Mouse (Mus musculus): ENCODE results near the gene Basp1. TPM values are rescaled to one million over a fixed set of nuclear protein-coding genes. Genes with fewer than 3 reads are reported as not detected.

Basp1 gene
- polyA plus RNA-seq, 1 experiment from 2014 or later = 309 TPM

DNA sequence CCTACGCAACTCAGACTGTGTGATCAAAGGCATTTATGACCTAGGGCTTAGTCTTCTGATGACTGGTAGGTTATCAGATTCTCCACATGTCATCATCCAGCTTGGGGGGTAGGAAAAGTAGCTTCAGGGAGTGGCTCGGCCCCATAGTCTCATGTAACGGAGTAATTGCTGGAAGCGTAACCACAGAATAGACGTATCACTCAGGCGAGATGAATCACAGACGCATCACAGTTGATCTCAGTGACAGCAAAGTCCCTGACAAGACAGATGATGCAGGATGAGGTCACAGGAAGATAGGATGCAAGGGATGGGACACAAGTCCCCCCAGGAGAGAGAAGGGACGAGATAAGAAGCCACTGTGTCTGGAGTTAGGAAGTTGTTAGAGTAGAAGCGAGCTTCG, 30.6 kb upstream of the Basp1 start:
- no peak overlapping the region for H3K27ac ChIP-seq (replicated peaks)
- no peak for ATAC-seq (replicated peaks)

DNA sequence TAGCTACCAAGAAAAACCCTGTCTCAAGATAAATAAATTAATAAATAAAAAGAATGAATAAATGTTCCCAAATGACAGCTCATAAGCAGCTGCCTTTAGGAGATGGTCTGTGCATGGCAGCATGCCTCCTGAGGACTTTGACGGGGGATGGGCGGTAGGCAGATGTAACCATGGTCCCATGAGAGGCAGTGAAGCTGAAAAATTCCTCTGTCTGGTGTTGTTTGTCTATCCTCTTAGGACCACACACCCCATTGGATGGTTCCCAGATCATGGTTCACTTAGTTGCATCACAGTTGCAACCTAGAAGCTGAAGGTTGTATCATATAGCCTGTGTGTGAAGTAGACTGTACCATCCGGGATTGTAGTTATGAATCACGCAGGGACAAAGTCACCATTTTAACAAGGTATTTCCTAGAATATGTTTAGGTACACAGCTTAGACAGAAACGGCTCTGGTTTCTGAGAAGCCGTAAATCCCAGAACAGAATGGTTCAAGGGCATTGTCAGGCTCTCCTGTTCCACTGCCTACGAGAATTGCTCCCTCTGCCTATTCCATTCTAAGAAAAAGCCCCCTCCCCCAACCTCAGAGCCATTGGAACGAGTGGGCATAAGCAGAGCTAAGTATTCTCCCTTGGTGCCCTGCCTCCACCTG, 29.7 kb upstream of the Basp1 start:
- 86% methylated on average over 8 of the region's 8 CpGs for WGBS
- no peak for ATAC-seq (replicated peaks)
- Histone ChIP-seq H3K9ac (replicated peaks) (no peak overlapping the region), H3K4me1 (peaks cover 3% of the 10 kb centered on the region; the same call in 1 of the 2 replicates), H3K4me2 (replicated peaks) (no peak overlapping the region), H3K4me3 (no peak overlapping the region), H3K36me3 (no peaks in the 10 kb centered on the region), H3K27me3 (peaks cover 8% of the 10 kb centered on the region; the same call in 1 of the 2 replicates), H3K27ac (replicated peaks) (no peak overlapping the region), H3K9me3 (no peaks in the 10 kb centered on the region)

More for the DNA sequence above, 30.6 kb upstream of the Basp1 start:
- Histone ChIP-seq H3K4me2 (replicated peaks) (no peak overlapping the region), H3K4me3 (no peak overlapping the region), H3K27me3 (peaks cover 8% of the 10 kb centered on the region; the same call in 1 of the 2 replicates), H3K9me3 (no peaks in the 10 kb centered on the region), H3K4me1 (peaks cover 3% of the 10 kb centered on the region; the same call in 1 of the 2 replicates), H3K36me3 (no peaks in the 10 kb centered on the region), H3K9ac (replicated peaks) (no peak overlapping the region)
- WGBS = 94% methylated on average over 10 of the region's 10 CpGs

DNA sequence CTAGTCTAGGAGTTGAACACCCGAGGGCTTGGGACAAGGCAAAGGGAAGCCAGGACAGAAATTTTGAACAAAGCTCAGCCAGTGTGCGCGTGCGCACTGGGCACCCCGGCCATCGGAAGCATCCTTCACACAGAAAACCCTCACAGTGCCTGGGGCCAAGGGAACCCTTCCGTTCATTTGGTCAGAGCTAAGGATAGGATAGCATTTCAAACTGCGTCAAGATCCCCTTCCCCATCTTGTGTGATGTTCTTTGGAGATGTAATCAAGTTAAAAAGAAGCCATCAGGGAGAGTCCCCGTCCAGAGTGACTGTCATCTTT, 28.3 kb upstream of the Basp1 start:
- Histone ChIP-seq H3K4me3 (no peak overlapping the region), H3K9ac (replicated peaks) (no peak overlapping the region), H3K27ac (replicated peaks) (no peak overlapping the region), H3K27me3 (peaks cover 8% of the 10 kb centered on the region; the same call in 1 of the 2 replicates), H3K36me3 (no peaks in the 10 kb centered on the region), H3K4me1 (peaks cover 3% of the 10 kb centered on the region; the same call in 1 of the 2 replicates), H3K9me3 (no peaks in the 10 kb centered on the region), H3K4me2 (replicated peaks) (no peak overlapping the region)
- WGBS = 74% methylated on average over 9 of the region's 9 CpGs
- ATAC-seq (replicated peaks) = no peak

DNA sequence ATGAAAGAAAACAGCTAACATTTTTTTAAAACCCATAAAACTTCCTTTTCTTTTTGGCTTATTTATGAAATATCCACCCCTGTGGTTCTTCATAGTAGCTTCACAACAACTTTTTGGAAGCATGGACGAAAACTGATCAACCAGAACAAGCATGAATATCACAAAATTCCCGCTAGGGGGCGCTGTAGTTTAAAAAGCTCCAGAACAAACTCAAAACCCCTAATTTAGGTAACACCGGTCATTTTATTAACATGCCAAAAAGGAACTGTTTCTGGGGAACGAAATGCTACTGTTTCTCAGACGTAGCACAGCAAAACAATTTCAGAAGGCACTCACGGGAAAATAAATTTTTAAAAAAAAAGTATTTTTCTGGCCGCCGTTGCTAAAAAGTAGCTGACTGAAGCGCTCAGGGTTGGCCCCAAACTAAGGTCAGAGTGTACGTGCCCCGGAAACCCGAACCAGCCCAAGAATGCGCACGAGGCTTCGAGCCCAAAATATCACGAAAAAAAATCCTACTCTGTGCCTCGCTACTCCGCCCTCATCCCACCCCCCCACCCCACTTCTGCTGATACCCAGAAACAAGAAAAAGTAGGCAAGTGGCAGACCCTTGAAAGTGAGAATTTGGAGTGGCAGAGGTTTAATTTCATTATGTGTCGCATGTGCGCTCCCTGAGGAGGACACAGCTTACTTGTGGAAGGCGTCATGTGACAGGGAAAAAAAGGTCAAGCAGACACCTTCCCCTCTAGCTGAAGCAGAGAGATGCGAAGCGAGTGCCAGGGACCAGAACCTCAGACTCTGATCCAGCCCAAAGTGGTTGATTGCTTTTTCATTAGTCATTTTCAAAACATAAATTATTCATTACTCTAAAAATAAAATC, 27.7 kb upstream of the Basp1 start:
- Histone ChIP-seq H3K9me3 (no peaks in the 10 kb centered on the region), H3K27ac (replicated peaks) (no peak overlapping the region), H3K36me3 (no peaks in the 10 kb centered on the region), H3K9ac (replicated peaks) (no peak overlapping the region), H3K4me3 (no peak overlapping the region), H3K4me2 (replicated peaks) (0 out of 2 replicates have a peak overlapping the region, but pooled peaks have one; percentile 13), H3K4me1 (peaks cover 3% of the 10 kb centered on the region; the same call in 1 of the 2 replicates), H3K27me3 (peaks cover 8% of the 10 kb centered on the region; the same call in 1 of the 2 replicates)
- WGBS = 23% methylated on average over 24 of the region's 24 CpGs
- no peak for ATAC-seq (replicated peaks)

DNA sequence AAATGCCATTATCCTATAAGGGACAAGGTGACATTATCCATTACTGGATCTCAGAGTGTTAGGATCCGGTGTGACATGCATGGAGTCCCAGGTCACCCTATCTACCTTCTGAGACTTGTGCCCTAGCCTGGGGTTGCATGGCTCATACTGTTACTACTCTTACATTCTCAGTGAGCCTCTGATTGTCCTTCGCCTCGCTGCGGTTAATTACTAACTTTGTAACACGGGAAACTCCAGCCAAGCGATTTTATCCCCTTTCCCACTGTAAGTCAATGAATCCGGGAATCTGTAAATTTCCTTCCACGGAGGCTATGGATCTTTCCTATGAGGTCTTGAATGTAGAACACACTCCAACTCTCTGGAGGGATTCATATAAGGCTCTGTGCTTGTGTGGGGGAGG, 26.8 kb upstream of the Basp1 start:
- no peaks in the 10 kb centered on the region for H3K4me1 ChIP-seq
- no peak overlapping the region for H3K9ac ChIP-seq (replicated peaks)
- H3K9me3 ChIP-seq = no peaks in the 10 kb centered on the region
- no peak overlapping the region for H3K27ac ChIP-seq (replicated peaks)
- no peak for ATAC-seq (replicated peaks)
- H3K4me2 ChIP-seq (replicated peaks) = no peak overlapping the region
- no peaks in the 10 kb centered on the region for H3K36me3 ChIP-seq
- H3K27me3 ChIP-seq = peaks cover 8% of the 10 kb centered on the region; the same call in 1 of the 2 replicates
- WGBS = 83% methylated on average over 8 of the region's 8 CpGs
- H3K4me3 ChIP-seq = no peak overlapping the region

DNA sequence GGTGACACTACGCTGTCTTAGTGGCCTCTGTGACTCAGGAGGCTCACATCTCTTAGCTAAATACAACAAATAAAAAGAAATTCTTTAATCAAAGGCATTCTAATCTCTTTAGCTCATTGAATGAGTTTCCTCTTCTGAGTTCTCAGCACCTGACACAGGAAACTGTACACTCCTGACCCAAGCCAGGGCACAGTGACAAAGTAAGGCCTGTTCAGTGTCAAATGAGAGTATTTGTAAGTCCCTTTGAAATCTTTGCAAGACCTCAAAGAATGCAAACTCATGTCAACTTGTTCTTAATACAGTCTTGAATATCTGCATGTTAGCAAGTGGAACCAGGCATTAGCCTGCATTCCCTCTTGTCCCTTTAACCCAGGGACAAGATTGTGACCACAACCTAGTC, 18.8 kb upstream of the Basp1 start:
- Histone ChIP-seq H3K4me1 (no peaks in the 10 kb centered on the region), H3K4me3 (no peak overlapping the region), H3K9ac (replicated peaks) (no peak overlapping the region), H3K4me2 (replicated peaks) (no peak overlapping the region), H3K36me3 (no peaks in the 10 kb centered on the region), H3K9me3 (no peaks in the 10 kb centered on the region), H3K27me3 (no peaks in the 10 kb centered on the region), H3K27ac (replicated peaks) (no peak overlapping the region)
- WGBS = 35% methylated on average over 1 of the region's 1 CpGs
- no peak for ATAC-seq (replicated peaks)

DNA sequence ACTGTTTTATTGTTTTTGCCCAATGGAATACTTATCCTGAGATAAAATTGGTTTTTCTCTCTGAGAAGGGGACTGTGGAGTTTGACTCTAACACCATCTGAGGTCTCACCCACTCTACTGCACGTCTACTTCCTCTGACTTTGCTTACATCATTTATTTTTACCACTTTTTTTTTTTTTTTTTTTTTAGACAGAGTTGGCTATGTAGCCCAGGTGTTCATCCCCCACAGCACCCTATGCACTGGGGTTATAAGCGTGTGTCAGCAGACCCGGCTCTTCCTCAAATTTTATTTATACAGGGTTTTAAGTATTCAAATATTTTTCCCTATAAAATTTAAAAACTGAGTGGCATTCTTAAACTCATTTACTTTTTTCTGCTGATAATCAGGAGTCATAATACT, 16.6 kb upstream of the Basp1 start:
- H3K9me3 ChIP-seq = no peaks in the 10 kb centered on the region
- no peak overlapping the region for H3K9ac ChIP-seq (replicated peaks)
- H3K4me3 ChIP-seq = no peak overlapping the region
- H3K4me2 ChIP-seq (replicated peaks) = no peak overlapping the region
- WGBS = 88% methylated on average over 3 of the region's 3 CpGs
- no peaks in the 10 kb centered on the region for H3K36me3 ChIP-seq
- no peak for ATAC-seq (replicated peaks)
- H3K27ac ChIP-seq (replicated peaks) = no peak overlapping the region
- H3K4me1 ChIP-seq = no peaks in the 10 kb centered on the region
- H3K27me3 ChIP-seq = no peaks in the 10 kb centered on the region

DNA sequence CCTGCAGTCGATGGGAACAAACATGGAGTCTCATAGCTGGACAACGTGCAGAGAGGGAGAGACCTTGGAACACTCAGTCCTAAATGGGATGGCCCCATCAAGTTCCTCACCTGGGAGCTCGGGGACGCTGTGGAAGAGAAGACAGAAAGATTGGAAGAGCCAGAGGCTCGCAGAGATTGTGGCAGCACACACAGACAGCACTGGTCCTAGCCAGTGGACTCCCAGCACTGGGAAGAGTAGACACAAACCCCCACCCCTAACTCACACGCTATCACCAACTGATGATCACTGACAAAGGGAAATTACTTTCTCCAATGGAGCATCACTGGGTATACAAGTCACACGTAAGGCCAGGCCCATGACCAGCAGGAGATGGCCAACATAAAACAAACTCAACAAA, 15.4 kb upstream of the Basp1 start:
- Histone ChIP-seq H3K27ac (replicated peaks) (no peak overlapping the region), H3K9me3 (no peaks in the 10 kb centered on the region), H3K27me3 (no peaks in the 10 kb centered on the region), H3K4me1 (no peaks in the 10 kb centered on the region), H3K4me3 (no peak overlapping the region), H3K9ac (replicated peaks) (no peak overlapping the region), H3K4me2 (replicated peaks) (no peak overlapping the region), H3K36me3 (no peaks in the 10 kb centered on the region)
- ATAC-seq (replicated peaks) = 0 out of 2 replicates have a peak, but pooled peaks have one; percentile 32
- 62% methylated on average over 7 of the region's 7 CpGs for WGBS

DNA sequence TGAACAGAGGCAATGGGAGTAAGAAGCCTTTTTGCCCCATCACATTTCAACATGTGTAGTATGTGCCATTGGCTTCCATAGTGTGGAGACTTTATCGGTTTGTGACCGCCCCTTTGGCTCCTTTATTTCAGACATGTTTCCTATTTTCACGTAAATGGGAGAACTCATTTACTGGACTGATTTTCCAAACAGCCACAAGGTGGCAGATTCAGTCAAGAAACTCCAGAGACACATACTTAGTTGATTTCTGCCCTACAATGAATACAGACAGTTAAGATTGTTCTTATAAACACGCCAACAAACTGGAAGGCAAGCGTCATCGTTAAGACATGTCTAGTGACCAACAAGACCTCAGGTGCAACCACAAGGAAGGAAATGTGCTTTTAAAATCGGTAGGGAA, 15.0 kb upstream of the Basp1 start:
- Histone ChIP-seq H3K36me3 (no peaks in the 10 kb centered on the region), H3K27ac (replicated peaks) (no peak overlapping the region), H3K9me3 (no peaks in the 10 kb centered on the region), H3K9ac (replicated peaks) (no peak overlapping the region), H3K4me2 (replicated peaks) (no peak overlapping the region), H3K4me3 (no peak overlapping the region), H3K27me3 (no peaks in the 10 kb centered on the region), H3K4me1 (no peaks in the 10 kb centered on the region)
- 47% methylated on average over 7 of the region's 7 CpGs for WGBS
- no peak for ATAC-seq (replicated peaks)

DNA sequence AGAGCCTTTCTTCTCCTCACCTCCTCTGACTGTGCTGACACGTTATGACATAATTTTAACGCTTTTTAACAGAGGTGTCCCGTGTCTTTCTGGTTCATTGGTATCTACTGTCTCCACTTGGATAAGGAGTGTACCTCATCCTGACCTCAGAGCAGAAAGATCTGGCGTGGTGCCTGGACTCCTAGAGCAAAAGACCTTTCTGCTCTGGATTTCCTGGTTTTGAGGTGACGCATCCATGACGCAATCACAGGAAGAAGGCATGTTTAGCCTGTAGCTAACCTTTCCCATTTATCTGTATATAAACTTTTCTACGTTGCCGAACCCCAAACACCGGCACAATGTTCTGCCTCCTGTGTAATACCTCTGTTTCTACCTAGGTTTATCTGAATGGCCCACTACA, 6.7 kb upstream of the Basp1 start:
- WGBS = 95% methylated on average over 9 of the region's 9 CpGs
- Histone ChIP-seq H3K9ac (replicated peaks) (no peak overlapping the region), H3K4me1 (peaks cover 22% of the 10 kb centered on the region), H3K27ac (replicated peaks) (no peak overlapping the region), H3K4me2 (replicated peaks) (no peak overlapping the region), H3K4me3 (no peak overlapping the region), H3K36me3 (no peaks in the 10 kb centered on the region), H3K27me3 (no peaks in the 10 kb centered on the region), H3K9me3 (no peaks in the 10 kb centered on the region)
- no peak for ATAC-seq (replicated peaks)

DNA sequence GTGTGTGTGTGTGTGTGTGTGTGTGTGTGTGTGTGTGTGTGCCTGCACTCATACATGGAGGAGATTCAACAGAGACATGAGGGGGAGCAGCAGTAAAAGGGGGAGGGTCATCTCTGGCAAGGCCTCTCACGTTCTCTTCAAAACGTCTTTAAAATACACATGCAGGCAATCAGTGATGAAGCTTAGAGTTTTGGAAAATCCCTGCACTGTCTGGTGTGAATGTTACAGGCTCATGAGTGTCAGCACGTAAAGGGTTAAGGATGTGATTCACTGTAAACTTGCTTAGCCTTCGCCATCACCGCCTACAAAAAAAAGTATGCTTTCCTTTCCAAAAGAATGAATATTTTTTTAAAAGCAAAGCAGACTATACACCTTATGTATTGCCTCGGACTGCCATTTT, 2.8 kb upstream of the Basp1 start:
- Histone ChIP-seq H3K27me3 (no peaks in the 10 kb centered on the region), H3K9ac (replicated peaks) (peak overlapping the region; percentile 23), H3K4me3 (peak overlapping the region; percentile 99), H3K9me3 (no peaks in the 10 kb centered on the region), H3K4me1 (peaks cover 22% of the 10 kb centered on the region), H3K27ac (replicated peaks) (peak overlapping the region; percentile 19), H3K36me3 (no peaks in the 10 kb centered on the region), H3K4me2 (replicated peaks) (peak overlapping the region; percentile 62)
- ATAC-seq (replicated peaks) = no peak
- WGBS = 35% methylated on average over 6 of the region's 6 CpGs

DNA sequence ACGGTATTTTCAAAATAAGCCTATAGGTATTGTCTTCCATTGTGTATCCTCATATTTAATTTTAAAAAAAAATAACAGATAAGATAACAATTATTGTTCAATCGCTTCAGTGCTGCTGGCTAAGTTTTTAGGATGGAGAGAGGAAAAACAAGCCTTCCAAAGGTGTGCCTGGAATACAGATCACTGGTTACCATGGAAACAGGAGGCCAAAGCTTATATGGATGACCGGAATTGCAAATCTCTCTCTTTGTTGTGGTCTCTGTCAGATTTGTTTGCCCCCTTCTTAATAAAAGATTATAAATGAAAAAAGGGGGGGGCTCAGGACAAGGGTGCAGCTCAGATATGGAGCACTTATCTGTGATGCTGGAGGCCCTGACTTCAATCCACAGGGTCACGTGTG, 2.4 kb upstream of the Basp1 start:
- WGBS = 20% methylated on average over 4 of the region's 4 CpGs
- Histone ChIP-seq H3K4me1 (peaks cover 24% of the 10 kb centered on the region), H3K36me3 (no peaks in the 10 kb centered on the region), H3K9ac (replicated peaks) (peak overlapping the region; percentile 23), H3K9me3 (no peaks in the 10 kb centered on the region), H3K27ac (replicated peaks) (peak overlapping the region; percentile 19), H3K4me2 (replicated peaks) (peak overlapping the region; percentile 62), H3K4me3 (peak overlapping the region; percentile 99), H3K27me3 (no peaks in the 10 kb centered on the region)
- ATAC-seq (replicated peaks) = no peak

All from forebrain, embryonic 15.5 days (tissue).